Mouse (Mus musculus) heart, postnatal 0 days (tissue): ENCODE measurements around the gene Aldh1a2. TPM values are rescaled to one million over a fixed set of nuclear protein-coding genes. Genes with fewer than 3 reads are reported as not detected.

Source experiments
- ATAC-seq: fragments of 200-750 bp; cut with Nextera tagmentation; 2 replicates; pipeline ENCODE4 v1.8.0; 2017; ENCODE audit warnings: low read depth, moderate number of reproducible peaks, moderate library complexity; ENCODE audit not compliant: insufficient read depth
- DNase-seq: peaks from one replicate; pipeline ENCODE4 v3.0.0-alpha.2; 2016; ENCODE audit warnings: low spot score
- H3K27ac ChIP-seq: fragments of 300-500 bp; sonication (generic); 2 replicates; pipeline ENCODE4 v1.5.1; 2014; ENCODE audit warnings: low read depth, mild to moderate bottlenecking
- H3K27me3 ChIP-seq: fragments of 300-500 bp; sonication (generic); 2 replicates; pipeline ENCODE4 v1.6.1; 2014; ENCODE audit warnings: low read length, mixed read lengths; ENCODE audit not compliant: control insufficient read depth, insufficient read depth
- H3K36me3 ChIP-seq: fragments of 300-500 bp; sonication (generic); replicated peaks from 2 replicates; pipeline ENCODE4 v1.6.1; 2014; ENCODE audit warnings: low read length, mixed read lengths; ENCODE audit not compliant: control insufficient read depth, insufficient read depth
- H3K4me1 ChIP-seq: fragments of 300-500 bp; sonication (generic); 2 replicates; pipeline ENCODE4 v1.6.1; 2014; ENCODE audit warnings: antibody characterized with exemption; ENCODE audit not compliant: control insufficient read depth, insufficient read depth
- H3K4me2 ChIP-seq: fragments of 300-500 bp; sonication (generic); 2 replicates; pipeline ENCODE4 v1.6.1; 2014; ENCODE audit warnings: low read depth, mild to moderate bottlenecking, low read length, moderate library complexity
- H3K4me3 ChIP-seq: fragments of 300-500 bp; sonication (generic); 2 replicates; pipeline ENCODE4 v1.5.1; 2014; ENCODE audit warnings: low read depth, low read length
- H3K9ac ChIP-seq: fragments of 300-500 bp; sonication (generic); replicated peaks from 2 replicates; pipeline ENCODE4 v1.6.1; 2014; ENCODE audit warnings: low read depth, low read length, mixed read lengths
- H3K9me3 ChIP-seq: fragments of 300-500 bp; sonication (generic); replicated peaks from 2 replicates; pipeline ENCODE4 v1.6.1; 2016; ENCODE audit warnings: low read length; ENCODE audit not compliant: control insufficient read depth
- CTCF ChIP-seq: IDR thresholded peaks from 2 replicates; pipeline ENCODE4 v1.5.1; 2016; ENCODE audit warnings: antibody characterized with exemption, control low read depth, low read depth
- EP300 ChIP-seq: IDR thresholded peaks from 2 replicates; pipeline ENCODE4 v1.6.1; 2016; ENCODE audit warnings: antibody characterized with exemption, low read depth
- WGBS: fragments of 180-500 bp; shearing (Covaris S2); extraction: QIAGEN DNeasy Blood & Tissue Kit; methylation state at CpG from one replicate; pipeline ENCODE4 v1.1.7; 2014; 5-methylcytosine and 5-hydroxymethylcytosine counted together
- polyA plus RNA-seq: library from polyadenylated mRNA; unstranded; fragments of >200 nt; fragmentation: Nextera tagmentation; extraction: Ambion mirVana; gene quantifications from 2 replicates; pipeline ENCODE4 v1.2.1, GENCODE M21; 2015
- total RNA-seq: library from RNA; depleted of rRNA; stranded (reverse); fragments of >200 nt; gene quantifications from 2 replicates; pipeline ENCODE4 v1.2.3, GENCODE M21; 2014; ENCODE audit warnings: low replicate concordance

Gene Aldh1a2
- total and polyA plus RNA-seq, 2 experiments from 2014 or later, result 26.2 to 26.6 TPM

- no peaks in the 10 kb centered on the region for H3K4me1 ChIP-seq
- 78% methylated on average over 3 of the region's 3 CpGs for WGBS
- no peaks in the 10 kb centered on the region for H3K27me3 ChIP-seq
- H3K4me3 ChIP-seq, result no peak overlapping the region
- no peaks in the 10 kb centered on the region for H3K9me3 ChIP-seq
- no peak overlapping the region for H3K27ac ChIP-seq
- H3K36me3 ChIP-seq, result no peaks in the 10 kb centered on the region
- no peak overlapping the region for H3K9ac ChIP-seq
- no peak for DNase-seq
- ATAC-seq, result no peak
- H3K4me2 ChIP-seq, result no peak overlapping the region
- TF ChIP-seq EP300 (no peak), CTCF (no peak)
These were observed 54.6 kb downstream of the Aldh1a2 start for GRCm38 (mm10) chr9:71270205-71270604.

GRCm38 (mm10) chr9:71276149-71276721, 60.6 kb downstream of the Aldh1a2 start:
- H3K4me1 ChIP-seq, result no peaks in the 10 kb centered on the region
- DNase-seq (no peak), ATAC-seq (no peak)
- H3K36me3 ChIP-seq, result no peaks in the 10 kb centered on the region
- H3K27me3 ChIP-seq, result no peaks in the 10 kb centered on the region
- TF ChIP-seq EP300, result no peak
- TF ChIP-seq CTCF, result no peak
- no peak overlapping the region for H3K9ac ChIP-seq
- H3K4me2 ChIP-seq, result no peak overlapping the region
- no peak overlapping the region for H3K27ac ChIP-seq
- H3K4me3 ChIP-seq, result no peak overlapping the region
- WGBS, result 61% methylated on average over 14 of the region's 14 CpGs
- no peaks in the 10 kb centered on the region for H3K9me3 ChIP-seq

GRCm38 (mm10) chr9:71278741-71279140, 63.2 kb downstream of the Aldh1a2 start:
- Histone ChIP-seq H3K4me3 (no peak overlapping the region), H3K36me3 (no peaks in the 10 kb centered on the region), H3K9me3 (no peaks in the 10 kb centered on the region), H3K9ac (no peak overlapping the region), H3K4me2 (no peak overlapping the region), H3K4me1 (no peaks in the 10 kb centered on the region), H3K27ac (no peak overlapping the region), H3K27me3 (no peaks in the 10 kb centered on the region)
- WGBS, result 82% methylated on average over 4 of the region's 4 CpGs
- no peak for ATAC-seq
- no peak for DNase-seq
- TF ChIP-seq EP300 (no peak), CTCF (no peak)

- DNase-seq, result no peak
- no peak for ATAC-seq
- Histone ChIP-seq H3K36me3 (no peaks in the 10 kb centered on the region), H3K4me2 (no peak overlapping the region), H3K27me3 (no peaks in the 10 kb centered on the region), H3K4me1 (no peaks in the 10 kb centered on the region), H3K27ac (no peak overlapping the region), H3K4me3 (no peak overlapping the region), H3K9me3 (no peaks in the 10 kb centered on the region), H3K9ac (no peak overlapping the region)
- TF ChIP-seq EP300 (no peak), CTCF (no peak)
- 88% methylated on average over 7 of the region's 7 CpGs for WGBS
These were observed 67.6 kb downstream of the Aldh1a2 start for GRCm38 (mm10) chr9:71283156-71283555.

- DNase-seq, result no peak
- 94% methylated on average over 3 of the region's 3 CpGs for WGBS
- no peak for TF ChIP-seq EP300
- TF ChIP-seq CTCF, result no peak
- Histone ChIP-seq H3K4me1 (no peaks in the 10 kb centered on the region), H3K36me3 (no peaks in the 10 kb centered on the region), H3K27me3 (no peaks in the 10 kb centered on the region), H3K4me2 (no peak overlapping the region), H3K9me3 (no peaks in the 10 kb centered on the region), H3K27ac (no peak overlapping the region), H3K4me3 (no peak overlapping the region), H3K9ac (no peak overlapping the region)
- no peak for ATAC-seq
These were observed 69.6 kb downstream of the Aldh1a2 start for GRCm38 (mm10) chr9:71285231-71285630.

GRCm38 (mm10) chr9:71286420-71286819, 70.8 kb downstream of the Aldh1a2 start:
- Histone ChIP-seq H3K27me3 (no peaks in the 10 kb centered on the region), H3K27ac (no peak overlapping the region), H3K9me3 (no peaks in the 10 kb centered on the region), H3K4me1 (no peaks in the 10 kb centered on the region), H3K36me3 (no peaks in the 10 kb centered on the region), H3K4me3 (no peak overlapping the region), H3K9ac (no peak overlapping the region), H3K4me2 (no peak overlapping the region)
- ATAC-seq (no peak), DNase-seq (no peak)
- no peak for TF ChIP-seq EP300
- TF ChIP-seq CTCF, result no peak
- WGBS, result 81% methylated on average over 9 of the region's 9 CpGs
